Mouse (Mus musculus) frontal cortex, adult (tissue): ENCODE results near the gene H6pd.
"Not testable (repeated sequence)": the region's sequence is repeated elsewhere in the genome, so short reads cannot be mapped to it uniquely, and the experiment has no call there.

Source experiments
- ATAC-seq: cut with Nextera tagmentation; 2 replicates; pipeline ENCODE4 v1.9.2; 2017; ENCODE audit warnings: mild to moderate bottlenecking, moderate library complexity, mixed read lengths; ENCODE audit not compliant: low TSS enrichment

H6pd gene

DNA sequence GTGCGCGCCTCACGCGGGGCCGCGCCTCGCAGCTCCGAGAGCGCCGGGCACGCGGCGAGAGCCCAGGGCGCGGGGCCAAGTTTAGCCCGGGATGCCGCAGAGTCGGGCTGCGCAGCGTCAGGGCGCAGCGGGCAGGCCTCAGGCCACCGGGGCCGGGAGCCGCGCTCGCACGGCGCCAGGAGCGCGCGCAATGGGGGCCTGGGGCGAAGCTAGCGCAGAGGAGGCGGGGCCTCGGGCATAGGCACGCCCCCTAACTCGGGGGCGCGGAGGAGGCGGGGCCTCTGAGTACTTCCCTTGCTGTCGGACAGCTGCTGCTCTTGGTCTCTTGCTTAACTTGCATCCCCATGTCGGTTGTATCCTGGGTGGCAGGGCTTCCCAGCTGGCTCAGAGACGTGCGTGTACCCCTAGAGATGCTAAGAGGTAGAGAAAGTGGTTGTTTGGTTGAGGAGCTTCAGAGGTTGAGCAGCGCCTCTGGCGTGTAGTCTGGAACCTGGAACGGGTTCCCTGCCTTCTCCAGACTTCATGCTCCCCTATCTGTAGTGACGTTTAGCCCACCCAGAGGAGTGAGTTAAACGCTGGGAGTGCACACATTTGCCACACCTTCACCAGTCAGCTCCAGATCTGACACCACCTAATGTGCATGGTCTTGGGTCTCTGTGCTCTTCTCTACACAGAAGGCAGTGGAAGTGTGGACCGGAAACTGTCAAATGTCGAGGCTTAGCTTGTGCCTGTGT lies at the start of gene H6pd:
TSS of gene H6pd (minus strand) at position 171 of the 734 bp plus-strand sequence.
- peak; percentile 72 for ATAC-seq

DNA sequence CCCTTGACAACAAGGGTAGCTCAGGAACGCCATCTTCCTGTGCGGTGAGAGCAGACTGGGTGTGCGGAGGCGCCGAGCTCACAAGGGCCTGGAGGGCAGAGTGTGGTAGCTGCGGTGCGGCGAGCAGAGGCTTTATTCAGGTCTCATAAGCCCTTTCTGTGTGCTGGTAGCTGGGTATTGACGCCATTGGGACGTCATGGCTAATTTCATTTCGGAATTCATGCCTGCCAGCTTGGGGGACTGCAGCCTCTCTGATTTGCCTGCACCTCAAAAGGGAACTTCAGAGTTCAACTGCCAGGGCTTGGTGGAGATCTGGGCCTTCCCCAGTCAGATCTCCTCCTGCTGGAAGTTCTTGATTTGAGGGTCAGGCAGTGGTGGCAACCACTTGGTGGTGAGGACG lies 48.9 kb upstream of the H6pd start:
- ATAC-seq, result no peak

DNA sequence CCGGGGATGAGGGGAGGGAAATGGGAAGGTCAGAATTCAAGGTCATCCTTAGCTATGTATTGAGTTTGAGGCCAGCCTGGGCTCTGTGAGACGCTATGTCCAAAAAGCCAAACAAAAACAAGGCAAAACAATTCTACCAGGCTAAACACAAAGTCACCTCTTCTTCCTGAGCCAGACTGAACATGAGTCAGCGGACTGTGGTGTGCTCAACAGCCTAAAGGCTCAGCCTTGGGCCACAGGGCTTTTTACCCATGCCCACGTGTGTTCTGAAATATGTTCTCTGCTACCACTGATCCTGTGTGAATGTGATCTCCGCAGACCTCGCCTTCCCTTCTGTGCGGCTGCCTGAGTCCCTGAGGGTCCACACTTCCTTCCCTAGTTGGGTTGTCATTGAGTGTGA lies 47.3 kb upstream of the H6pd start:
- no peak for ATAC-seq

DNA sequence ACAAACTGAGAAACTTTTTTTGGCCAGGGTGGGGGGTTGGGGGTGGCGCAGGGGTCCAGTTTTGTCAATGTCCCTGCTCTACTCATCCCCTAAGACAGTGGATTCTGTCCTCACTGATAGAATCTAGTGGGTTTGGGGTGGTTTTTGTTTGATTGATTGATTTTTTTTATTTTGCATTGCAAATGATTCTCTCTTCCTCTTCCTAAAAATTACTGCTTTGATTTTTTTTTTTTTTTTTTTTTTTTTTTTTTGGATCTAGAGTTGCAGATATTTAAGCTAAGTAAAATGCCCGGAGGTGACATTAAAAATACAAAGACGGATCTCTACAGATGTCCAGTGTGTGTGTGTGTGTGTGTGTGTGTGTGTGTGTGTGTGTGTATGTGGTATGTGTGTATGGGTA lies 43.6 kb upstream of the H6pd start:
- no peak for ATAC-seq

DNA sequence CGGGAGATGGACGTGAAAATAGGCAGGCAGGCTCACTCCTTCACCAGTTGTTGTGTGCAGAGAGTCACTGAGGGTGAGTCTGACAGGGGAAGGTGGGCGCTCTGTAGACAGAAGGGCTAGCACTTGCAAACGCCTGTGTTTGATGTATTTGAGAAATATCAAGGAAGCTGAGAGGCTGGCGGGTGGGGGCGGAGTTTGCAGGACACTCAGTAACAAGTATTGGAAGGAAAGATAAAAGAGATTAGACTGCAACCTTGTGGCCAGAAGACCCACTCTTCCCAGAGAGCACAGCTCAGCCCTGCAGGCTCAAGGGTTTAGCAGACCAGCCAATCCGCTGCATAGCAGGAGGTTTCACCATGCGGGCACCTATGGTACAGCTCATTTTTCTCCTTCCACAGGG lies 42.7 kb upstream of the H6pd start:
- ATAC-seq, result no peak

DNA sequence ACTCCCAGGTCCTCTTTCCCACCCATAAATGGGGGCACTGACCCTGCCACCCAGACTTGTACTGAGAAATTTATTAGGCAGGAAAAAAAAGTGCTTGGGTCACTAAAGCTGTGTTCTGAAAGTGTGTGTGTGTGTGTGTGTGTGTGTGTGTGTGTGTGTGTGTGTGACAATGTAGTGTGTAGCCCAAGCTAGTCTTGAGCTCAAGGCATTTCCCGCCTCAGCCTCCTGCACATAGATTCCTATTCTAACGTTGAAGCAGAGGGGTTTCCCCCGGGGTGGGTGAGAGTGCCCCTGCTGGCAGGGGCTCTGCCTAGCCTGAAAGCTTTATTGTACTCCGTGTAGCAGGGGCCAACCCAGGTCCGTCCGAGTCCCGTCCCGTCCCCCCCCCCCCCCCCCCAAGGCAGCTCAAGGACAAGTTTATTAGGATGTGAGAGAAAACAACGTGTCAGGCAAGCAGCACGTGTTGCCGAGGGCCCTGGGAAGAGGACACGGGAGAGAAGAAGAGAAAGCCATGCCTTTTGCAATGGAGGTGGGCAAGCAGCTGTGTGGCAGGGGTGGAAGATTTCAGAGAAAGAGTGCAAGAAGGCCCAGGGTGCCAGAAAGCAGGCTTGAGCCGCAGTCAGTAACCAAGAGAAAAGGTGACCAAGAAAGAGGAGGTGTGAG lies 40.9 kb upstream of the H6pd start:
- ATAC-seq, result no peak

DNA sequence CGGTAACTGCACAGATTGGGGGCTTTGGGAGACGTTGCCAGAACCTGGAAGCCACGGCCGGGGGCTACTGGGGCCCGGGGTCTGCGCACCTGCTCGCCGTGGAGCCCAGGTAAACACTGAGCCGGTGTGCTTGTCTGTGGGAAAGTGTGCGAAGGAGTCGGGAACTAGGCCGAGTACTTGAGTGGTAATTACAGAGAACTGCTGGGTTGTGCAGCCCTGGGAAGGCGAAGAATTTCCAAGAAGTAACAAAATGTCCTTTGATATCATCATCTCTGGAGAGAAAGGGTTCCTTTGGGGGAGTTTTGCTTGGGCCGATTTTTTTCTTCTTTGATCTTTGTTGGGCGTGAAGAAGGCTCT lies 40.3 kb upstream of the H6pd start:
- ATAC-seq, result no peak

DNA sequence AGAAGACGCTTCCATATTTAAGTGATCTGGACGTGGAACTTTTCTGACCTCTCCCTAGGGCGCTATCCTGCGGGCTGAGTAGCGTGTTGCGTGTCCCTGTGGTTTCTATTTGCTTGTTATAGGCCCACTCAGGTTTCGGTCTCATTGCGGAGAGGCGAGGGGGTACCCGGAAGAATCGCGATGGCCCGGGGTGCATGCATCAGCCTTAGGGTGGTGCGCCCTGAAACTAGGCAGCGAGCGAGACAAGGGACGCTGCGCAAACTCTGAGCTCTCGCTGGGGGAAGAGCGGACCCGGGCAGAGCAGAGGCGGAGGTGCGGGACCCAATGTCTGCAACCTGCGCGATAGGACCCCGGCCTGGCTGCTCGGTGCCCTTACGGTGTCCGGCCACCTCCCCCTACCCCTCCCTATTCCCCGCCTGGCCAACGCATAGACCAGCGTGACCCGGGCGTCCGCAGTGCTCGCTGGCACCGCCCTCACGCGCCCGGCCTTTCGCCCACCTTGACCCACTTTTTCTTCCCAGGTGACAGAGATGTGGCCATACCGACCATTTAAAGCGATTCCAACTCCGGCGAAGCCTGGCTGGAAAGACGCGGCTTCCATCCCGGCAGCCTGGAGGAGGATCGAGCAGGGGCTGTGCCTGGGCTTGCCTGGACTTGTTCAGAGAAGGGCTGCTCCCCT lies 39.8 kb upstream of the H6pd start:
- no peak for ATAC-seq

DNA sequence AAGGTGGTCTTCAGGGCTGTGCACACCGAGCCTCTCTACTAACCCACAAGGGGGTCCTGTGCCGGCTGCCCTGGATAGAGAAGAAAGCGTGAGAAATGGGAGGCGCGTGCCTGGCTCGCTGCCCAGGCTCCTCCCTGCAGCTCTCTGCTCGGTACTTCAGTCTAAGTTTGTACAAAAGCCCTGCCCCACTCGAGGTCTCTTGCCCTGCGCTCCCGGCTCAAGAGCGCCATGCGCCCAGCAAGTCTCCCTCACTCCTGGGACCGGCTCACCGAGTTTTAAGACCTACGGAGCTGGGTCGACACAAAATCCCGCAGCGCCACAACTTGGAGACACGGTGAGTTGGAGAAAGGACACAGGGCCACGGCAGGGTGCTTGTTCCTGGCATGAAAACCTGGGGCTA lies 39.2 kb upstream of the H6pd start:
- ATAC-seq, result no peak

DNA sequence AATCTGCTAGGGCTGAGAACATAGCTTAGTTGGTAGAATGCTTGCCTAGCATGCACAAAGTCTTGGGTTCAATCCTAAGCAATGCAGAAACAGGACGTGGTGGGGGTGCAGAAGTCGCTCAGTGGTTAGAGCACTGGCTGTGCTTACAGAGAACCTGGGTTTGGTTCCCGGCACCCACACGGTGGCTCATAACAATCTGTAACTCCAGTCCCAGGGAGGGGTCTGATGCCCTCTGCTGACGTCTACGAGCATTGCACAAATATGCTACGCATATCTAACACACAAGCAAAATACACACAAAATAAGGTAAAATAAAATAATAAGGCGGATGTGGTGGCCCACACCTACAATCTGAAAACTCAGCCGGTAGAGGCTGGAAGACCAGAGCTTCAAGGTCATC lies 34.8 kb upstream of the H6pd start:
- ATAC-seq, result no peak

DNA sequence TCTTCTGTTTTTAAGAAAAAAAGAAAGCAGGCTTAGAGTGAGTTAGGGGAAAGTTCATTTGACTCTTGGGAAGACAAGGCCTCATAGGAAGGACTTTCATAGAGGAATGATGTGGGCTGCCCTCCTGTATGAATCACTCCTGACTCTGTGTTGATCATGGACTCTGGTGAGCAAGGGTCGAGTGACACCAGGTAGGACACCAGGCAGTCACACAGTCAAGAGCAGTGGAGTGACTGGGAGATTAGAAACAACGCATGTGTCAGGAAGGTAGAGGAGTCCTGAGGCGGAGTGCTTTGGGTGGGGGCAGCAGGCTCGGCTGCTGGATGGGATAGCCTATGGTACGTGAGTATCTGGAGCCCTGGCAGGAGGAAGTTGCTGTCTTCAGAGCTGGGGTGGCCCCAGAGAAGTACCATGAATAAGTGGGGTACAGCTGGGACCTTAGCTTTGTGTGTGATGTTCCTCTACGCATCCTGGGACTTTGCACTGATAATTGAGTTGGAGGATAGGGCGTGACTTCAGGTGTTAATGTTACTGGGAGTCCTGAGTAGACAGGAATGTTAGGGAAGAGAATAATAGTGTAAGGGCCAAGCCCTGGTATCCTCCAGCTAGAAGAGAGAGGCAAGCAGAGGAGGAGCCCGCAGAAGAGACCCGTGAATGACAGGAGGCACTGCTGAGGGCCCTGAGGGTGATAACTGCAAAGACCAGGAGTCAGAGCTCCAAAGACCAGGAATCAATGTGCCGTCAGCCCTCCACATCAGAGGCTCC lies 32.7 kb upstream of the H6pd start:
- no peak for ATAC-seq

DNA sequence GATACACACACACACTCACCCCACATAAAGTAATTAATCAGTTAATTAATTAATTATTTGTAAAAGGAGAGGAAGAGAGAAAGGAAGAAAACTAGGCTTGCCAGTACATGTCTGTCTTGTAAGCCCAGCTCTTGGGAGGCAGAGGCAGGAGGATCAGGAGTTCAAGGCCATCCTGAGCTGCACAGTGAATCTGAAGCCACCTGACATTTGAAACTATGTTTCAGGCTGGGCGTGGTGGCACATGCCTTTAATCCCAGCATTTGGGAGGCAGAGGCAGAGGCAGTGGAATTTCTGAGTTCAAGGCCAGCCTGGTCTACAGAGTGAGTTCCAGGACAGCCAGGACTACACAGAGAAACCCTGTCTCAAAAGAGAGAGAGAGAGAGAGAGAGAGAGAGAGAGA lies 32.0 kb upstream of the H6pd start:
- ATAC-seq, result not testable (repeated sequence)

DNA sequence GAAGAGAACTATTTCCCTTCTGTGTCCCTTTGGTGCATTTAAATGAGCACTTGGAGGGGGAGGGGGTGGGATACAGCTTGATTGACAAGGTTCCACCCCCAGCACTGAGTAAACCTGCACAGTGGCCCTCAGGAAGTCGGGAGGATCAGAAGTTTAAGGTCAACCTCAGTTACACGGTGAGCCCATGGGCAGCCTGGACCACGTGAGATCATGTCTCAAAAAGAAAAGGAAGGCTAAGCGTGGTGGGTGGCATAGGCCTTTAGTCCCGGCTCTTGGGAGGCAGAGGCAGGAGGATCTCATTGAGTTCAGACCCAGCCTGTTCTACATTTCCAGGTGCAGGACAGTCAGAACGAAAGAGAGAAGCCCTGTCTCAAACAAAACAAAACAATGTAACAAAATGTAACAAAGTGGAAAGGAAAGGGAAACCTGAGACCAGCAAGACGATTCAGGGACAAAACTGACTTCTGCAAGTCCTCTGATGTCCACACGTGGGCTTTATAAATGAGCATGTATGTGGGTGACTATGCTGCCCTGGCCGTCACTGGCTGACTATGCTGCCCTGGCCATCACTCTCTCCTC lies 31.3 kb upstream of the H6pd start:
- ATAC-seq, result no peak

DNA sequence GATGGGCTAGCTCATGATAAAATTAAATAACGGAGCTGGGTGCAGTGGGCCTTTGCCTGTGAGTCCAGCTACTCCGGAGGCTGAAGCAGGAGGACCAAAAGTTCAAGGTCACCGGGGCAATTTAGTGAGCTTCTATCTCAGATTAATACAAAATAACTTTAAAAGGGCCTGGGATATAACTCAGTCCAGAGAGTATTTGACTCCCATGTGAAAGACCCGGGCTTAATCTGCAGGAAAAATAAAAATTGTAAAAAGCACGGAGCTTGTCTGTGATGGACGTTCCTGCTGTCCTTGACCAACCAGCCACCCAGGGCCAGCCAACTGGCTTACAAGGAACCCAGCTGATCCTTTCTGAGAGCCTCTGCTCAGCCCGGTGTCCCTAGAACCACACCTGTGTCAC lies 29.7 kb upstream of the H6pd start:
- no peak for ATAC-seq

DNA sequence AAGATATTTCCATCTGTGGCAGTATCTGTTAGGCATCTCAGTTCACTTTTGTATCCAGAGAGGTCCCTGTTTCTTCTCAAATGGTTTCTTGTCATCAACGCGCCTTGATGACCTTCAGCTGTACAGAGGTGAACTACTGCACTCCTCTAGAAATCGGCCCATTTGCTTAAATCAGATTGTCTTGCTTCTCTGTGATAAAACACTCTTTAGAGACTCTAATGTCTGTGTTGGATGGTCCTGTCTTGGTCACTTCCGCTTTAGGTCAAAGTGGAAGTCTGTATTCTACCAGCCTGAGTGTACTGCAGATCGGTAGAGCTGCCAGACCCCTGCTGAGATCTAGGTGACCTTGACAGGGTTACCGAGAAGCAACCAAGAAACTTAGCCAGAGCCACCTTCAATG lies 27.3 kb upstream of the H6pd start:
- no peak for ATAC-seq

DNA sequence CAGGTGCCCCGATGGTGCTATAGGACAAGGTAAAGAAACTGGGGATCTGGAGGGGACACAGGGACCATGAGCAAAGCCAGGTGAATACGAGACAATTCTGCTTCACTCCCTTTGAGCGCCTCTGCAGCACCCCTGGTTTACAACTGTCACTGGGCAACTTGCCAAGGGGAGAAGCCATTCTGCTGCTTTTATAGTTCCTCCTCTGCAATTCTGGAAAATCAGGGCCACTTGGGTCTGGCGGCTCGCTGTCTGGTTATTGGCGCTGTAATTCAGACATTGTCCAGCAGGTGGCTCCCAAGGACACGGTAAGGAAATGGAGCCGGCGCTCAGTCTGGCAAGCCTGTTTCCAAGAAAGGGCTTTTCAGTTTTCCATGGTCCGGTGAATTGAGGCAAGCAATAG lies 26.5 kb upstream of the H6pd start:
- ATAC-seq, result 0 out of 2 replicates have a peak, but pooled peaks have one; percentile 24

DNA sequence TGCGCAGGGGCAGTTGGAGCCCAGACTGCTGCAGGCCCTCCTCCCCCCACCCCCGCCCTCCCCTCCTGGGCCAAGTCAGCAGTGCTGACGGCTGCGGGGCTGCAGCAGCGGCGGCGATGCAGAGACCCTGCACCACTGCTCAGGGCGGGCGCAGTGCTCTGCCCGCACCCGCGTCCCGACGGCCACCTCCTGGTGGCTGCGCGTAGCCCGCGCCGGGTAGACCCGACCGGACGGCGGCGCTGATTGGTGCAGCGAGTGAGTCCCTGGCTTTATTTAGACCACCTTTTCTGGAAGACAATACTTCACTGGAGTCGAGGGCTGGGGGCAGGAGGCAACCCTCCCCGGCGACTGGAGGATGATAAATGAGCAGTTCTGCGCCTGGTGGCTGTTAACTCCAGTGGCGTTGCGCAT lies 24.4 kb upstream of the H6pd start:
- ATAC-seq, result no peak

DNA sequence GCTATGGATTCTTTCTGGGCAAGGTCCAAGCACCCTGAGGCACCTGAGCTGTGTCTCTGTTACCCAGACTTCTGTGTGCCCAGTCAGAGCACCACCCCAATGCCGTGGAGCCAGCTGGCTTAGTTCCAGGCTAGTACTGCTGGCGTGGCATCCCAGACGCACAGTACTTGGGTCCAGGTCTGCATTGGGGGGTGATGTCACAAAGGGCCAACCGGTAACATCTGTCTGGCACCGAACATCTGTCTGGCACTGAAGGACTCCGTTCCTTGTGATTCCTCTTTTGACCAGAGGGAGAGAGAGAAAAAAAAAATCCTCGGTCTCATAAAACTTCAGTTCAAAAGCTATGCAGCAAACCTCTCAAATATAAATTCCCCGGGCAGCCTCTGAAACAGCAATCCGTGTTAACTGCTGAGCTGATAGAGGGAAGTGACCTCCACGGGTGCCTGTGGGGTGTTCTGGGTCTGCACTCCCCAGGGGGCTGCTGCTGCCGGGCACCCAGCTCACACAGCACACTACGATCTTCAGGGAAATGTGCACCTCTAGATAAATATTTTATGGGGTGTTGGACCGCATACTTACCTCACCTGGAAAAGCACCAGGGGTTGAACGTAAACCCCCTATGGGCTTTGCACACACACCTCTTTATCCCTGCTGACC lies 22.5 kb upstream of the H6pd start:
- peak; percentile 15; the same call in 1 of the 2 replicates for ATAC-seq

DNA sequence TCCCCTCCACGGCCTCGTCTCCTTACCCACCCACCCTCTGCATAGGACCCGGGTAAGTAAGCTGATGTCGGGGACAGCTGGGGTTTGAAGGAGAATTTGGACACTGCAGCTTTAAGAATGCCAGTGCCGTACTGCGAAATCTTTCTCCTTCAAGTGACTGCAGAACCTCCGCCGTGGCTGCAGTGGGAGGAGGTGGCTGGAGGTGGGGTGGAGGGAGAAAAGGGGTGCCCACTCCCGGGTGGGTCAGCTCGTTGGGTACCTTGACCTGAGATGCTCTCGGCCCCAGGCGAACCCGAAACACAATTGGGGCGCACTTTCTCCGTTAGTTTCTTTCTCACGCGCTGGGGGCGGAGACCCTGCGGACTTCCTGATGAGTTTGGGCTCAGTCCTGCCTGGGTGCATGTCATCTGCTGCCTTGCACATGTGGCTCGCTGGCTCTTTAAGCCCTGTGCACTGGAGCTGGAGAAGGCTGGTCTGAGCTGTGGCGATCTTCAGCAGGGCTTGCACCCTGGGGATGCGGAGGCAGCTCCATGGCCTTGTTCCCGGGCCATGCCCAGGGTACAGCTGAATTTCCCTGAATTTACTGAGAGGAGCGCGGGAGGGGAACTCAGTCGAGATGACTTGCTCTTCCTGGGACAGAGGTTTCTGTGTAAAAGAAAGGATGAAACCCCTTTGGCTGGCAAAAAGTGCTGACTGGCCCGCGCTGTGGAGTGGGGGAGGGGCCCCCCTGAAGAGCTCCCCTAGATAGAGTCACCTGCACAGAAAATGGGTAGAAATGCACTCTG lies 21.8 kb upstream of the H6pd start:
- peak; percentile 55; the same call in 1 of the 2 replicates for ATAC-seq

DNA sequence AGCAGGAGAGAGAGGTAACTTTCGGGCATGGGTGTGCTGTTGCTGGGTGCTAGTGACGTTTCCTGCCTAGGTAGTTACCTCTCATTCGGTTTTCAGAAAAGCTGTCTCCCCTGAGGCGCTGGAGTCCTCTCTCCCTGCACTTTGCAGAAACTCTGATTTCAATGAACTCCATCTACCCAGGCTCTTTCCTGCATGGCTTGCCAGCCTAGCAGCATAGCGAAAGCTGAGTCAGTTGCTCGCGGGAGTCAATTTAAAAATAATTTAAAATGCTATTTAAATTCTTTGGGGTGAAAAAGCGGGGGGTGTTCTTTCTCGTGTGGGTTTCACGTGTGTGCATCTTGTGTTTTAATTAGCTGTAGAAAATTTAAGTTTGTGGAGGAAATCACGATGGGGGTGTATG lies 21.1 kb upstream of the H6pd start:
- peak; percentile 33; the same call in 1 of the 2 replicates for ATAC-seq

DNA sequence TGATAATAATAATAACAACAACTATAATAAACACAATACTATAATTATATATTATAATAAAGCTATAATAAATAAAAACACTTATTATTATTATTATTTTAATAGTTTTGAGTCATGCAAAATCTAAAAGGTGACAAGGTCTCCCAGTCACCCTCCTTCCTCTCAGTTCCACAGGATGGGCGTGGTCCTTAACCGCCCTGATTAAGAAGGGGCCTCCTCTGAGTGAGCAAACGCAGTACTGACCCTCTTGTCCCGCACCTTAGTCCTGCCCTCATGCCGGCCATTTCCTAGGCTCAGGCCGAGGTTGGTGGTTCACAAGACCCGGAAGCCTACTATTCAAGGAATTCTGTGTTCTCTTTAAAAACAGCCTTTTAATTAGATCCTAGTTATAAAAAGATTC lies 14.7 kb upstream of the H6pd start:
- ATAC-seq, result no peak
